Mouse (Mus musculus): ENCODE results near the gene Adig.

The Adig gene

DNA sequence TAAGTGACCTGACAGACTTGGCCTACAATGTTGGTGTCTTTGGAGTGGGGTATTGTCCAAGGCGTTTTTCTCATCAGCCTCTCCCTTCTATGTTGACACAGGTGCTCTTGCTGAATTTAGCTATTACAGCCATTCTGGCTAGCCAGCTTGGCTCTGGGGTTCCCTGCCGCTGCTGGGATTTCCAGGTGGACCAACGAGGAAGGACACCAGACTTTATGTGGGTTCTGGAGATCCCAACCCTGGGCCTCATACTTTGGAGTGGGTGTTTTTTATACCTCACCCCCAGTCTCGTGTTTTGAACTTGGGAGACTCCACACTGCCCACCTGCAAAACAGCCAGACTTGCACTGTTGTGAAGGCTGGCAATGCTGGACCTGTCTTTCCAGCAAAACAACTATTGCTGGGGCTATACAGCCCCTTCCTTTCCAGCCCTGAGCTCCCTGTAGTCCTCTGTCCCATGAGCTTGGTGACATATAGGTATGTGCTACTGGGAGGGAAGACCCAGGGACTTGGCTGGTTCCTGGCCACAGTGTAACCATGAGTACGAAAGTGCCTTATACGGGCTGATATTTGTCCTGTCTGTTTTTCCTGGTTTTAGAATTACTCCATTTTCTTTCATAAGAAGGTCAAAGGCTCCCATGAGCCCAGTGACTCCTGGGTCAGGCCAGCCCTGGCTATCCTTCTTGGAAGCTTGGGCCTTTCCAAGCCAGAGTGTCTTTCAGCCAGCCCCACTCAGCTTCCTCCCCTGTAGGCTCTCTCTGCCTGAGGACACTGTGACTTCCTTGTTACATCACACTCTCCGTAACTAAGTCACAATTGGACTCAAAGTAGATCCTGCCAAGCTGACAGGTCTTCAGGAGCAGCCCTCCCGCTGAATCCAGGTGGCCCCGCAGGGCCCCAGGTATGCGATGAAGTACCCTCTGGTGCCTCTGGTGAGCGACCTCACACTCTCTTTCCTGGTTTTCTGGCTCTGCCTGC lies at the start of gene Adig:
Adig (plus strand) TSS at position 777 of the 977 bp plus-strand sequence.
- DNase-seq (ENCODE audit: low read depth in 1 of 2, low spot score in 2 of 2) = no peak

DNA sequence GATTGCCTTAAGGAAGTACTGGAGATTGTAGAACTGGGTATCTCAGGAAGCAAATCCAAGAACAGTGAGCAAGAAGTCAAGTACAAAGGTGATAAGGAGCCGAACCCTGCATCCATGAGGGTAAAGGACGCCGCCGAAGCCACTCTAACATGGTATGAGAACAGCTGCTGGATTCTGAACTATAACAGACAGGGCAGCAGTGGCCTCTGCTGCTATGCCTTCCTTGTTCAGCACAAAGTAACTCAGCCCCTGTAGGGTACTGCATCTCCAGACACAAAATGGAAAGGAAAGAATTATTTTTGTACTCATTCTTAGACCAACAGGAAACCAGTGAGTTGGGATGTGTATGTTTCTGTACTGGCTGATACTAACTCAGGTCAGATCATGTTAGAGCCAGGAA lies 46.0 kb upstream of the Adig start:
- DNase-seq (ENCODE audit: low read depth in 1 of 2, low spot score in 2 of 2) = no peak

DNA sequence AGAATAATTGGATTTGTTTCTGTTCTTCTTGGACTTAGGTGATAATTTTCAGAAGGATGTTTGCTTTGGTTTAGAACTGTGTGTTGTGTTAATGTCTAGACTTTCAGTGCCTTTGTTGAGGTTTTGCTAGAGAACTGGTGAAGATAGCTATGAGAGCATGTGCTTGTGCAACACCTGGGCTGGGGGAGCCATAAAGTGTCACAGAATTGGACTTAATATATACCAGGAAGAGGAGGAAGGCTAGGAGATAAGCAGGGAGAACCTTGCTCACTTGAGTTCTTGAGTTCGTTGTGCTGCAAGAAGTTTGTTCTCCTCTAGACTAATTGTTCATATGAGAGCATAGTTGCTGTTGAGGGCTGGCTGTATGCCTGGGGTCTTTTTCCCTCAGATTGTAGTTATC lies 44.8 kb upstream of the Adig start:
- DNase-seq (ENCODE audit: low read depth in 1 of 2, low spot score in 2 of 2) = no peak

DNA sequence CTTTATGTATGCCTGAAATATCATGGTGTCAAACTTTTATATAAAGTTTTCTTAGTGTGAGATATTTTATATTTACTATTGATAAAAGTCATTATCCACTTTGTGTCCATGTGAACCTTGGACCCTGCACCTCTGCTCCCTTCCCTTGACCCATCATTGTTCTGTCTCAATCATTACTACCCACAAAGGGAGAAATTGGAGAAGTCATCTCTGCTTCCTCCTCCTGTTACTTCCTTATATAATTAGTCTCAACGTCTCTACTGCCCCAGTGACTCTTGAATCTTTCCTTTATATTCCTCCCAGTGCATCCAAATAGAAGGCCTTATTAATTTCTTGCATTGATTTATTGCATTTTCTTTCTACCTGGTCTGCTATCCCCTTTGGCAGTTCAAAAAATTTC lies 40.0 kb upstream of the Adig start:
- DNase-seq (ENCODE audit: low read depth in 1 of 2, low spot score in 2 of 2) = no peak

DNA sequence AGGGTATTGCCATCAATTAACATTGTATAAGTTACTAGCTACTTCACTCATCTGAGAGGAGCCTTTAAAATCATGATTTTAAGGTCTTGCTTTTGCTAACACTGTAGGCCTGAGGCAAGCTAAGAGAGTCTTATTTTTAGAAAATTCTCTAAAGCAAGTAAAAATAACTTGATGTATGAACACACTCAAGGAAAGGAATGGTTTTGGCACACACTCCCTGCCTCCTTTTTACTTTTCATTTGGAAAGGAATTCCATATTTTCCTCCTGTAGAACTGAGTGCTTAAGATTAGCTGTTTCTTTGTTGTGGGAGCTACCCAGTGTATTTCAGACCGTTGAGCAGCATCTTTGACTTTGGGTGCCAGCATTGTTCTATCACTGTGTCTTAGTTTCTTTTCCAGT lies 28.3 kb upstream of the Adig start:
- DNase-seq (ENCODE audit: low read depth in 1 of 2, low spot score in 2 of 2) = no peak

DNA sequence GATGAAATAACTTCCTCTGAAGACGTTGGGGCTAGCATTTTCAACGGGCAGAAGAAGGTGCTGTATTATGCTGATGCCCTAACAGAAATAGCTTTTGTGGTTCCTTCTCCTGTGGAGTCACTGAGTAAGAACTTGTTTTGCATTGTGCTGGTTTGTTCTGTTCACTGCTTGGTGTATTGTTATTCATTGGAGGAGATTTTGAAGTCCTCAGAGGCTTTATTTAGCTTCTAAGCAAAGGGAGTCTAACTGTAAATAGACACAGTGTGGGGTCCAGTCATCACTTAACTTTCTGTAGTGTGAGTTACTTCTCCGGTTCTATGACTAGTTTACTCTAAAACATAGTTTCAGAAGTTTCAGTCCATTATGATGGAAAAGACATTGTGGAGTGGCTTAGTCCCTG lies 24.8 kb upstream of the Adig start:
- DNase-seq (ENCODE audit: low read depth in 1 of 2, low spot score in 2 of 2) = no peak

DNA sequence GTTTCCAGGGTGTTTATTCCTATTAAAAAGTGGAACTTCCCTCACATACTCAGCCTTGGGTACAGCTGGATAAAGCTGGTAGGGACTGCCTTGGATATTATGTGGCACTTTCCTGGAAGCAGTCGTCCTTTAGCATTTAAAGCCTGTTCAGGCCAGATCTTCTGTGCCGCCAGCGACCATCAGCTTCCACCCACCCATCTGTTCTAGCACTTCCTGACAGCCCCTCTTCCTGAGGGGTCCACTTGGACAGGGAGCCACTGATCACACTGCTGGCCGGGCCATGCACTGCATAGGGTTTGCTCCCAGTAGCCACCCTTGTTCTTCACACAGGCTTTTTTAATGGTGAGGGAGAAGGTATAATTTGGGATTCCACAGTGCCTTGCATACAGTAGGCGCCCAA lies 4.0 kb upstream of the Adig start:
- no peak for DNase-seq (ENCODE audit: low read depth in 1 of 2, low spot score in 2 of 2)

DNA sequence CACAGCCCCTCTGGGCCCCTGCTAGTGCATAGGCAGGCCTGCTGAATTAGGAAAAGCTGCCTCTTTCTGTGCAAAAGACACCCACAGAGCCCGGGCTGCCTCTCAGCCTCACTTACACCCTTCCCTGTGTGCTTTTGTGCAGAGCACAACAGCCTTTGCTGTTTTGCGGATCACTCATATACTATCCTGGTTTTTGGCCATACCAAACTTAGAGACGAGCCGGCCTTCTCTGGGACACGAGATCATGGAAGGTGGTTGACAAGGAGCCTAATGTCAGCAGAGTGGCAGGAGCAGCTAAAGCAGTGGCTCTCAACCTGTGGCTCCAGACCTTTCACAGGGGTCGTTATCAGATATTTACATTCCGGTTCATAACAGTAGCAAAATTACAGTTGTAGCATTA lies 814 bp downstream of the Adig start:
- no peak for DNase-seq (ENCODE audit: low read depth in 1 of 2, low spot score in 2 of 2)

DNA sequence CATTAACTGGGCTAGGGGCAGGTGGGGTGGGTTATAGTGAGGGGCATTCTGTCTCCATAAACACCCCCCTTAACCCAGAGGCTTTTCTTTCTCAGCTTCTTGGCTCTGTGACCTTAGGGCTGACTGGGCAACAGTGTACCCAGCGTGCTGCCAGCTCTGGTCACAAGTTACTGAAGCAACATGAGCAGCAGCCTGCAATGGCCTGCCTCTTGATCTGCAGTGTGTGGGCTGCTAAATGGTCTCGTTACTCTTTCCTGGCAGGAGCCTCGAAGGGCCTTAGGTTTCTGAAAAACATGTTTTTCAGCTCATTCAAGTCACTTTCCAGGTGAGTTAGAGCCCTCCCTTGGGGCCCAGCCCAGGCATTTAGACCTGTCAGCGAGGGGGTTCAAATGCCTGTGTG lies 1.3 kb downstream of the Adig start:
- no peak for DNase-seq (ENCODE audit: low read depth in 1 of 2, low spot score in 2 of 2)

DNA sequence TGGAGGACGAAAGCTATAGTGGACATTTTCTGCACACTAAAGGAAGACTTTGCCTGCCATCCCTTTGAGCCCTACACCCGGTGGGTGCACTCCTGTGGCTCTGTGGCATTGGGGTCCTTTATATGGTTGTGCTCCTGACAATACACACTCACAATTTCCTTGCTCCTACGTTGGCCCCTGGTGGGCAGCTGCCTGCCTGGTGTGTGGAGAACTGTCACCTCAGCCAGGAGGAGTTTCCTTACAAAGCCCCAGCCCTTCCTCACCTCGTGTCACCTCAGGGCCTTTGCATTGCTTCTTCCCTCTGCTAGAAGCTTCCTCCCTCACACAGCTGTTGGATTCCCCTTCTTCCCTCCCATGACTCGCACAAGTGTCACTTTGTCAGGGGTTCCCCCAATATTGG lies 4.1 kb downstream of the Adig start:
- DNase-seq (ENCODE audit: low read depth in 1 of 2, low spot score in 2 of 2) = no peak

DNA sequence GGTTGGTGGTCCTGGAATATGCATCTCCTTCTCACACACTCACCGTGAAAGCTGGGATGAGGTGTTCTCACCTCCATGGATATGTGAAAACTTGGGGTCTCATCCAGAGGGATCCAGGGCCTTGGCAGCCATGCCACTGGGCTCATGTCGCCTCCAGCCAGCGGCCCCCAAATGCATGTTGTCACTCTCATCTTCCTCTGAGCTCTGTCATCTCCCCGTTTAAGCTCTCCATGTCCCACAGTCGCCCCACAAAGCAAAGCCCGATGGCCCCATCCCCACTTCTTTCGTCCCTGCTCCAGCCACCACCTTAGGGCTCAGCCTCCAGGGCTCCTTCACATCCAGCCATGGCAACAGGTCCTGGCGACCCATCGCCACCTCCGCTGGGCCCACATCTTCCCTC lies 4.6 kb downstream of the Adig start:
- DNase-seq (ENCODE audit: low read depth in 1 of 2, low spot score in 2 of 2) = no peak

DNA sequence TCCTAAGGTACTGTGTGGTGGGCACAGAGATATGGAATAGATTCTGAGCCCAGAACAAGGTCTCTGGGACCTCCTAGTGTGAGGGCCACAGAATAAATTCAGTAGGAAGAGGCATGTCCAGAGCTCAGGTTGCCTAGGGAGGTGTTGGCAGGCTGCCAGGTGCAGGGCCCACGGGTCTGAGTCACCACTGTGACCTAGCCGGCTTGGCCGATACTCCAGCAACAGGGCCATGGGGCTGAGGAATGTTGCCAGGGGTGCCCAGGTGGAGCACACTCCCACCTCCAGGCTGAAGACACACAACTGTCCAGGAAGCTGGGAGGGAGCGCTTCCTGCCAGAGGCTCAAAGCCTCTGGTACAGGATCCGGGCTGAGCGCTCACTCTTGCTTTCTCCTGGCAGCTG lies 8.3 kb downstream of the Adig start:
- no peak for DNase-seq (ENCODE audit: low read depth in 1 of 2, low spot score in 2 of 2)

DNA sequence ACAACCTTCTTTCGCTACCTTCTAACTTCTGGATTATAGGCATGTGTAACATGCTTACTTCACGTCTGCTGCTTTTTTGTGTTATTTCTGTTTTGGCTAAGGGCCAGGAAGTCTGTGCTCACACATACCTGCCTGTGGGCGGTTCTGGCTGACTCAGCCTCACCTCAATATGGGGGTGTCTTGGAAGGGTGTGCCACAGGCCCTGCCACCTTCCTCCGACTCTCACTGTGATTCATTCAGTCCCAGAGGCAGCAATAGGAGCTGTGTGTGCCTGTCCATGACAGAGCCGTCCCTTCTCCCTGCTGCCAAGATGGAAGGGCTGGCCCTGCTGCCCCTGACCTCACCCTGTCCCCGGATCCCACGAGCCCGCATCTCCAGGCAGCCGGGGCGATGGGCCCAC lies 10.1 kb downstream of the Adig start, which contains the start of gene Arhgap40:
Arhgap40 (plus strand) TSS at position 269 of the 400 bp plus-strand sequence.
- no peak for DNase-seq (ENCODE audit: low read depth in 1 of 2, low spot score in 2 of 2)

DNA sequence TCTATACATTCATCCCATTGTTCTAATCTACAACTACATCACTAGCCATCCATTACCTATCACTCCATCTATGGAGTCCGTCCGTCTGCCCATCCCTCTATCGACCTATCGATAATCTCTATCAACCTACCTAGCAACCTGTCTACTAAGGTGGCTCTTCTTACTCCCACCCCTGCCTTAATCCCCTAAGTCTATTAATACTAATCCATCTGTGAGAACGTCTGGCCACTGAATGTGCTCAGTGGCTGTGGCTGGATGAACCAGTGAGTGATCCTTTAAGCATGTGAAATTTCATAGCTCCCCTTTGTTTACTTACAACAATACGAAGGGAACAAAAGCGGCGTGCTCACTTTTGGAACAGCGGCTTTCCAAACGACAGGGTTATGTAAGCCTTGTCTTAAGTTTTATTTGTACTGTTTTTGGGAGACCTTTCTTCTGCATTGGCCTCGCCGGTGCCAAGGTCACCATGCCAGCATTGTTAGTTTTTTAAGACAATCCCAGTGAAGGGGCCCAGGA lies 11.5 kb downstream of the Adig start:
- no peak for DNase-seq (ENCODE audit: low read depth in 1 of 2, low spot score in 2 of 2)

DNA sequence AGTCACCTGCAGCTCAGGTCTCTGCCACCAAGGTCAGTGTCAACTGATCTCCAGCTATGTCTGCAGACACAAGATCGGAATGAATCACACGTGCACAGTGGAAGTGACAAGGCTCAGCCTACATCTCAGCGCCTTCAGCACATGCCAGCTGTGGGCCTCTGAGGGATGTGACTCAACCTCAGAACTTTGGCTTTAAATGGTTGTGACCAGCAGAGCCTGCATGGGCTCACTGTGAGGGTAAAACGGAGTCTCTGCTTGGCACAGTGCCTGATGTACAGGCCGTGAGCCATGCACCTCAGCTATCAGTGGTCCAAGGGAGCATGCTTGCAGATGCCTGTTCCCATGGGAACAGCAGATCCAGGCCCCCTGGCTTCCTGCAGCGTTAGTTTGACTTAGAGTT lies 16.2 kb downstream of the Adig start:
- DNase-seq (ENCODE audit: low read depth in 1 of 2, low spot score in 2 of 2) = no peak

DNA sequence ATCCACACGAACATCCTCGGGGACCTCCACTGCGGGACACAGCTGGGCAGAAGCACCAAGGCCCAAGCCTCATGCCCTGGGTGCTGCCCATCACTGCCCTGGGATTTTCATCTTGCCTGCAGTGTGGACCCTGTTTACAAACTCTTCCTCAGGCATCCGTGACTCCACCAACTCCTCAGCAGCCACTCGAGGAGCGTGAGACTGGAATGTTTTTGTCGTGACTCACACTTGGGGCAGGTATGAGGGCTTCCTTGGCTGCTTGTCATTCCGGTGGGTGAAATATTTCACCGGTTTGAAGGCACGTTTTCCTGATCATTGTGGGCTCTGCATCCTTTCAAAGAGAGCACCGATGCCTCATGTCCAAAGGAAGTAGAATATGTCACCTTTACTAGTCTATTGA lies 16.7 kb downstream of the Adig start:
- DNase-seq (ENCODE audit: low read depth in 1 of 2, low spot score in 2 of 2) = no peak

DNA sequence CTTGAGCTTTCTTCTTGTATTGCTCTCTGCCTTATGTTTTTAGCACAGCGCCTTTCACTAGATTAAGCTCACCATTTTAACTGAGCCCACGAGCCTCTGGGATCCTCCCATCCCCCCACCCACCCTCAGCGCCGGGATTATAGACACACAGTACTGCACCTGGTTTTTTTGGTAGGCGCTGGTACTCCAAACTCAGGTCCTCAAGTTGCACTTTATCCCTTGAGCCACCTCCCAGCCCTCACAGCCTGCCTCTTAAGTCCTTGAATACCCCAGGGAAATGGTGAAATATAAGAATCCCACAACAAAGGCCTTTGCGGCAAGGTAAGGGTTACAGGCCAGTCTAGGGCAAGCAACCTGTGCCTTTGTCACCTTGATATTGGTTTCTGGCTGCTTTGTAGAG lies 17.4 kb downstream of the Adig start:
- no peak for DNase-seq (ENCODE audit: low read depth in 1 of 2, low spot score in 2 of 2)

DNA sequence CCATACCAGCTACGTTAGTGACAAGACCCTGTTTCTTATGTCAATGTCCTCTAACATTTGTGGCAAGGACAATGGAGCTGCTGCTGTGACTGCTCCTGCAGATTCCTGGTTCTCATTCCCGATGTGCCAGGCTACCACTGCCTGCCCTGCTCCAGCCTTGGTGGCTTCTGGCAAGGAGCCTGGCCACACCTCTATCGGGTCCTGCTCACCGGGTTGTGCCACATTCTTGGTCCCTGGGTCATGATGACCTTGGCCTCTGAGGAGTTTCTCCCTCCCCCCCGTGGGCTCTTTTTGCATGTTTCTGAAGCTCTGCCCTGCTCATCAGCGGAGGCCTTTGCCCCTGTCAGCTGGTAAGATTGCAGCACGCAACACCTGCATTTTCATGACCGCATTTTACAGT lies 20.6 kb downstream of the Adig start:
- no peak for DNase-seq (ENCODE audit: low read depth in 1 of 2, low spot score in 2 of 2)

DNA sequence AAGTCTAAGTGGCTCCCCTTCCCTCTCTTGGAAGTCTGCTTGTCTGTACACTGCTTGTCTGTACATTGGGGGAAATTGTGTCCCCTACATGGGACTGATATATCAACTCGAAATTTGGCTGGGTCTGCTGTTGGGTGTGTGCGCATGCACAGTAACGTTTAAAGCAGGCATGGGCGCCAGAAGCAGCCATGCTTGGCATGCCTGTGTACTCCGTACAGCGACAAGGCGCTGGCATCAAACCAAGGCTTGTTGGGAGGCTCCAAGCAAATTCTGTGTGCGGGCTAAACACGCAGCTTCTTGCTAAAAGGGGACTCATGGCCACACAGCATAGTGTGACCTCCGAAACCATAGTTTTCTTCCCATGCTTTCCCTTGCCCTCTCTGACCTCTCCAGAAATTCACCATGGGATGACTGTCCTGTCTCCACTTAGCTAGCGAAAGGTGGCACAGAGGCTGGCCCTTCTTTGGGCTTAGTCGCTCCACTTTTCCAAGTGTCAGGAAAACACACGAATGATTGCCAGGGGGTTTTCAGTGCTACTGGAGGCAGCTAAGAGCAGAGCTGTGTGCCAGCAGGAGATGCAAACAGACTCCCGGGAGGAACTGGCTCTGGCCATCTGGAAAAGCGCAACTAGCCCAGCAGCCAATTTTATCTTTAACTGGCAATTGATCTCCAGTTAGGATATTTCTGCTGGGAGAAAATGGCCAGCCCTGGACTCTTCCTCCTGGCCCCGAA lies 21.9 kb downstream of the Adig start:
- no peak for DNase-seq (ENCODE audit: low read depth in 1 of 2, low spot score in 2 of 2)

DNA sequence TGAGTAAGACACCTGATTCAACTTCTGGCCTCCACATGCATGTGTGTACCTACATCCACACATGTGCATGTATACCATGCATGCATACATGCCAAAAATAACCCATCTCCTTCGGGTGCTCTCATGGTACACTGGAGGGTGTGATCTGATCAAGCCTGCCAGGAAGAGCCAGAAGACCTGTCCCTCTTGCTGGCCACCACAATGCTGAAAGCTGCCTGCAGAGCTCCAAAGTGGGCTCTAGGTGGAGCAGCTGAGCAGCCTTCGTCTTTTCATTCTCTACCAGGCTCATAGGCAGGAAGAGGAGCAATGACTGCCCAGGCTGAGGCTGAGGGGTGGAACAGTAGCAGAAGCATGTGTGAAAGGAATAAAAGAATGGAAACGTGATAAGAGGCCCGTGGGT lies 31.7 kb downstream of the Adig start:
- no peak for DNase-seq (ENCODE audit: low read depth in 1 of 2, low spot score in 2 of 2)

DNA sequence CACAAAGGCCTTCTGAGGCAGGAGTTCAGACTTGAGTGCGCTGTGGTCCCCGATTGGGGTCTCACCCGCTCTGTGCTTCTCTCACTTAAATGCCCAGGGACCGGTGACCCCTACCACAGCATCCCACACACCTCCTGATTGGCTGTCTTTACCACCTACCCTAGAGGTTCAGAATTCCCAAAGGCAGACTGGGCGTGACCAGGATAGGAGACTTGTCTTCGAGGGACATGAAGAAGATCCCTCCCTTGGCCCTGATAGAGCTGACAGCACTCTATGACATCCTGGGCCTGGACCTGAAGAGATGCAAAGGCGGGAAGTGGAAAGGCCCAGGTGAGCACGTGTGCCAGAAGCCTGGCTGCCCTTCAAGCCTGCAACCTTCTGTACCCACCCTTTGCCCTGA lies 32.1 kb downstream of the Adig start:
- no peak for DNase-seq (ENCODE audit: low read depth in 1 of 2, low spot score in 2 of 2)

All from monocyte, adult 2 months (primary cell).